Mouse (Mus musculus): ENCODE data around the gene Abcb1a.

- TF ChIP-seq POLR2A (IDR thresholded peaks at IDR 0.05; ENCODE audit: insufficient read depth, low read depth, low read length) (no peak), CTCF (IDR thresholded peaks at IDR 0.05) (no peak), EP300 (IDR thresholded peaks at IDR 0.05; ENCODE audit: insufficient read depth, low read depth, low read length) (no peak)
These were observed 67.9 kb downstream of the Abcb1a start for GRCm38 (mm10) chr5:8727760-8728159.

All from heart, adult 2 months (tissue).